Mouse (Mus musculus) brain, embryonic 14.5 days (tissue): ENCODE data around the gene Ptprcap.

Experiments
- CTCF ChIP-seq: fragments of 200-500 bp; IDR thresholded peaks from 2 replicates; pipeline ENCODE4 v1.5.1; 2012; ENCODE audit warnings: inconsistent platforms, mild to moderate bottlenecking, moderate library complexity, borderline replicate concordance; ENCODE audit not compliant: insufficient read depth, insufficient read length; ENCODE audit errors: extremely low read depth
- POLR2A ChIP-seq: fragments of 200-500 bp; IDR thresholded peaks from 2 replicates; pipeline ENCODE4 v1.6.1; 2012; ENCODE audit warnings: mild to moderate bottlenecking, inconsistent platforms, borderline replicate concordance; ENCODE audit not compliant: poor library complexity, insufficient read depth, insufficient read length, severe bottlenecking; ENCODE audit errors: extremely low read depth

DNA sequence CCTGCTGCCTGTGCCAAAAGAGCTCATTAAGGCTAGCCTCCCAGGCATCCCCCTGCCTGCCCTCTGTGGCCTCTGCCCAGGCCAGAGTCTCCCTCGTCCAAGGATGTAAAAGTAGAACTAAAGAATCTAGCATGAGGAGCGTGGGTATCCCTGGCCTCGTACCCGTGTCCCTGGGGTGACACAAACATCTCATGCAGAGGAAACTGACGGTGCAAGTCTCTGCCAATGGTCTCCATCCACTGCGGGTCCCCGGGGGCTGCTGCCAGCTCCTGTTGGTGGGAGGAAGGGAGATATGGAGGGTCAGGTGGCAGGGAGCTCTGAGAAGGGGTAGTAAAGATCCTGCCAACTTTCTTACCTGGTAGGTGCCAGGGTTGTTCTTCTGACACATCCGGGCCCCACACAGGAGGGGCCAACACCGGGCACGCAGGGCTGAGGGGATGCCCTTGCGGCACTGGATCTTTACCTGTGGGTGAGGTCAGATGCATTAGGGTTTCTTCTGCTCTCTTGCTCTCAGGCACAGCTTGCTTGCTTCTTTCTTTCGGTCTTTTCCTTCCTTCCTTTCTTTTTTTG lies 35.7 kb downstream of the Ptprcap start:
- TF ChIP-seq CTCF (no peak), POLR2A (no peak)
